Comparison of ENCODE assay signal across 21 mouse cellular contexts in genomic region chr9:13309807-13310206, GRCm38 (mm10). TPM values are rescaled to one million over a fixed set of nuclear protein-coding genes. Genes with fewer than 3 reads are reported as not detected.
DNase-seq lines count a peak whose midpoint lies in the region; ATAC-seq and TF ChIP-seq lines count a peak whose summit lies in the region.
"Had no signal": no experiment of that assay in that cellular context is flagged by ENCODE, and none has a peak within 500 bp of the region (broad histone marks: within the 10 kb centered on the region; RNA-seq: fewer than 3 reads in every experiment).

No protein-coding gene starts in this region.

- no peak for DNase-seq in forebrain, embryonic 14.5 days (ENCODE audit: low spot score)
- no peak for DNase-seq in hindbrain, embryonic 10.5 days (ENCODE audit: low spot score)
- DNase-seq in hindbrain, postnatal 0 days (ENCODE audit: low spot score) = no peak
- DNase-seq in left cerebral cortex, postnatal 4 days = no peak
- DNase-seq in spleen, adult 18-20 months = no peak
- DNase-seq: adrenal gland, adult 2 months; cerebellum, adult 8-10 months; kidney, adult 18-20 months; layer of hippocampus, adult 9-11 months; lung, adult 2 months; thymus, postnatal 25 days had no signal

- 72% methylated on average over 7 of the region's 7 CpGs for WGBS in forebrain, embryonic 13.5 days
- 76% methylated on average over 7 of the region's 7 CpGs for WGBS in forebrain, embryonic 14.5 days
- WGBS in hindbrain, embryonic 10.5 days = 65% methylated on average over 7 of the region's 7 CpGs
- 39% methylated on average over 7 of the region's 7 CpGs for WGBS in hindbrain, postnatal 0 days
- WGBS in hindbrain, embryonic 13.5 days = 55% methylated on average over 7 of the region's 7 CpGs
- WGBS in midbrain, embryonic 15.5 days = 53% methylated on average over 7 of the region's 7 CpGs

- no peak for ATAC-seq in forebrain, embryonic 13.5 days
- ATAC-seq in forebrain, embryonic 14.5 days = no peak; the same call in 1 of the 2 replicates
- ATAC-seq in hindbrain, postnatal 0 days = no peak
- ATAC-seq in hindbrain, embryonic 13.5 days (ENCODE audit: low FRiP score) = no peak; the same call in 1 of the 2 replicates
- peak; percentile 35; the same call in 1 of the 2 replicates for ATAC-seq in midbrain, embryonic 15.5 days (replicated peaks)
- ATAC-seq: liver, embryonic 12.5 days had no signal

- no peak overlapping the region for H3K4me2 ChIP-seq in forebrain, embryonic 13.5 days
- no peak overlapping the region for H3K4me2 ChIP-seq in forebrain, embryonic 14.5 days (ENCODE audit: low read length)
- H3K4me2 ChIP-seq in hindbrain, postnatal 0 days (ENCODE audit: low read depth, low read length) = no peak overlapping the region
- H3K4me2 ChIP-seq in hindbrain, embryonic 13.5 days = no peak overlapping the region
- H3K4me2 ChIP-seq in midbrain, embryonic 15.5 days = no peak overlapping the region
- H3K4me2 ChIP-seq: forebrain, embryonic 12.5 days; limb, embryonic 12.5 days; liver, embryonic 12.5 days had no signal

- no peak overlapping the region for H3K27ac ChIP-seq in forebrain, embryonic 13.5 days
- H3K27ac ChIP-seq in forebrain, embryonic 14.5 days (ENCODE audit: low read depth, low read length) = no peak overlapping the region
- peak overlapping the region; percentile 72 for H3K27ac ChIP-seq in hindbrain, embryonic 10.5 days
- no peak overlapping the region for H3K27ac ChIP-seq in hindbrain, postnatal 0 days
- peak overlapping the region; percentile 53 for H3K27ac ChIP-seq in hindbrain, embryonic 13.5 days
- peak overlapping the region; percentile 71; the same call in 1 of the 2 replicates for H3K27ac ChIP-seq in midbrain, embryonic 15.5 days
- H3K27ac ChIP-seq: embryonic facial prominence, embryonic 10.5 days; forebrain, embryonic 12.5 days; kidney, postnatal 0 days; limb, embryonic 12.5 days; liver, embryonic 12.5 days had no signal

- H3K4me3 ChIP-seq in forebrain, embryonic 13.5 days = no peak overlapping the region
- H3K4me3 ChIP-seq in forebrain, embryonic 14.5 days (ENCODE audit: low read depth, low read length) = no peak overlapping the region
- H3K4me3 ChIP-seq in hindbrain, embryonic 10.5 days = no peak overlapping the region
- H3K4me3 ChIP-seq in hindbrain, postnatal 0 days (ENCODE audit: low read length) = no peak overlapping the region
- H3K4me3 ChIP-seq in hindbrain, embryonic 13.5 days = no peak overlapping the region
- H3K4me3 ChIP-seq in midbrain, embryonic 15.5 days = no peak overlapping the region
- H3K4me3 ChIP-seq: embryonic facial prominence, embryonic 10.5 days; forebrain, embryonic 12.5 days; limb, embryonic 12.5 days; liver, embryonic 12.5 days; megakaryocyte, embryonic 14.5 days; myocyte had no signal

- H3K9ac ChIP-seq in forebrain, embryonic 13.5 days = 0 out of 2 replicates have a peak overlapping the region, but pooled peaks have one; percentile 4
- H3K9ac ChIP-seq in forebrain, embryonic 14.5 days (ENCODE audit: low read length) = no peak overlapping the region
- H3K9ac ChIP-seq in hindbrain, postnatal 0 days (replicated peaks; ENCODE audit: low read length) = no peak overlapping the region
- H3K9ac ChIP-seq in hindbrain, embryonic 13.5 days = 0 out of 2 replicates have a peak overlapping the region, but pooled peaks have one; percentile 36
- H3K9ac ChIP-seq in midbrain, embryonic 15.5 days = no peak overlapping the region
- H3K9ac ChIP-seq: forebrain, embryonic 12.5 days; limb, embryonic 12.5 days; liver, embryonic 12.5 days had no signal

- no peaks in the 10 kb centered on the region for H3K27me3 ChIP-seq in forebrain, embryonic 13.5 days
- H3K27me3 ChIP-seq in forebrain, embryonic 14.5 days (replicated peaks; ENCODE audit: control insufficient read depth, insufficient read depth, low read length) = no peaks in the 10 kb centered on the region
- no peaks in the 10 kb centered on the region for H3K27me3 ChIP-seq in hindbrain, embryonic 10.5 days (ENCODE audit: insufficient read depth, poor library complexity, severe bottlenecking)
- no peaks in the 10 kb centered on the region for H3K27me3 ChIP-seq in hindbrain, postnatal 0 days (ENCODE audit: insufficient read depth, low read length)
- H3K27me3 ChIP-seq in hindbrain, embryonic 13.5 days = no peaks in the 10 kb centered on the region
- no peaks in the 10 kb centered on the region for H3K27me3 ChIP-seq in midbrain, embryonic 15.5 days (replicated peaks)
- H3K27me3 ChIP-seq: forebrain, embryonic 12.5 days; limb, embryonic 12.5 days; liver, embryonic 12.5 days; megakaryocyte, embryonic 14.5 days had no signal

- H3K36me3 ChIP-seq in forebrain, embryonic 13.5 days (ENCODE audit: poor library complexity, severe bottlenecking) = no peaks in the 10 kb centered on the region
- H3K36me3 ChIP-seq in forebrain, embryonic 14.5 days (ENCODE audit: control insufficient read depth, insufficient read depth, low read length) = no peaks in the 10 kb centered on the region
- H3K36me3 ChIP-seq in hindbrain, embryonic 10.5 days = no peaks in the 10 kb centered on the region
- H3K36me3 ChIP-seq in hindbrain, postnatal 0 days (ENCODE audit: insufficient read depth, low read length) = no peaks in the 10 kb centered on the region
- no peaks in the 10 kb centered on the region for H3K36me3 ChIP-seq in hindbrain, embryonic 13.5 days
- H3K36me3 ChIP-seq in midbrain, embryonic 15.5 days (replicated peaks) = no peaks in the 10 kb centered on the region
- H3K36me3 ChIP-seq: embryonic facial prominence, embryonic 10.5 days; forebrain, embryonic 12.5 days; limb, embryonic 12.5 days; liver, embryonic 12.5 days had no signal

- no peak for TF ChIP-seq CTCF in hindbrain, postnatal 0 days (IDR thresholded peaks at IDR 0.05; ENCODE audit: low read depth)

- no peaks in the 10 kb centered on the region for H3K9me3 ChIP-seq in forebrain, embryonic 13.5 days (replicated peaks)
- no peaks in the 10 kb centered on the region for H3K9me3 ChIP-seq in forebrain, embryonic 14.5 days (replicated peaks; ENCODE audit: control insufficient read depth, low read length)
- H3K9me3 ChIP-seq in hindbrain, embryonic 10.5 days = no peaks in the 10 kb centered on the region
- no peaks in the 10 kb centered on the region for H3K9me3 ChIP-seq in hindbrain, postnatal 0 days (ENCODE audit: low read length)
- no peaks in the 10 kb centered on the region for H3K9me3 ChIP-seq in hindbrain, embryonic 13.5 days
- H3K9me3 ChIP-seq in midbrain, embryonic 15.5 days = no peaks in the 10 kb centered on the region
- H3K9me3 ChIP-seq: embryonic facial prominence, embryonic 10.5 days; forebrain, embryonic 12.5 days; limb, embryonic 12.5 days; liver, embryonic 12.5 days; megakaryocyte, embryonic 14.5 days had no signal

- peaks cover 7% of the 10 kb centered on the region for H3K4me1 ChIP-seq in forebrain, embryonic 13.5 days
- H3K4me1 ChIP-seq in forebrain, embryonic 14.5 days (ENCODE audit: control insufficient read depth, insufficient read depth, low read length) = no peaks in the 10 kb centered on the region
- peaks cover 64% of the 10 kb centered on the region for H3K4me1 ChIP-seq in hindbrain, embryonic 10.5 days (replicated peaks)
- H3K4me1 ChIP-seq in hindbrain, postnatal 0 days (ENCODE audit: insufficient read depth, low read length) = 0 out of 2 replicates have a peak, but pooled peaks cover 17% of the 10 kb centered on the region
- H3K4me1 ChIP-seq in hindbrain, embryonic 13.5 days (replicated peaks) = peaks cover 50% of the 10 kb centered on the region
- peaks cover 29% of the 10 kb centered on the region for H3K4me1 ChIP-seq in midbrain, embryonic 15.5 days

- intact Hi-C loops in left cerebral cortex, postnatal 4 days (cut with DNase I) = no loop called here

RNA-seq across cellular contexts. Expression of gene Maml2, which starts 12.1 kb away (rescaled TPM):
- polyA plus RNA-seq in forebrain, embryonic 13.5 days (2015; fragmentation: Nextera tagmentation; extraction: Ambion mirVana) = 8.8 and 10.2 TPM in 2 replicates
- polyA plus RNA-seq in forebrain, embryonic 14.5 days (2014; fragmentation: Nextera tagmentation; extraction: Ambion mirVana) = 6.3 and 7.2 TPM in 2 replicates
- polyA plus RNA-seq in hindbrain, embryonic 10.5 days (2016; fragmentation: Nextera tagmentation; extraction: Ambion mirVana) = 10.0 and 10.2 TPM in 2 replicates
- total RNA-seq in hindbrain, postnatal 0 days (2014; rRNA removed) = 11.2 and 11.6 TPM in 2 replicates
- 11.4 and 11.6 TPM in 2 replicates for polyA plus RNA-seq in hindbrain, postnatal 0 days (2015; fragmentation: Nextera tagmentation; extraction: Ambion mirVana)
- polyA plus RNA-seq in hindbrain, embryonic 13.5 days (2015; fragmentation: Nextera tagmentation; extraction: Ambion mirVana) = 11.3 and 11.4 TPM in 2 replicates
- polyA plus RNA-seq in midbrain, embryonic 15.5 days (2015; fragmentation: Nextera tagmentation; extraction: Ambion mirVana) = 10.0 and 11.0 TPM in 2 replicates
- total RNA-seq in left cerebral cortex, postnatal 4 days (2021) = 10 to 100 TPM; 11.5 TPM

Comparison
In these comparisons a context has a peak if more than half of its experiments do, and no peak if none do; other contexts are left out.
1. H3K27ac ChIP-seq: peak in hindbrain, embryonic 10.5 days (single experiment), hindbrain, embryonic 13.5 days (single experiment) and midbrain, embryonic 15.5 days (single experiment); none in forebrain, embryonic 13.5 days (single experiment), forebrain, embryonic 14.5 days (single experiment) and hindbrain, postnatal 0 days (single experiment).
2. H3K9ac ChIP-seq: peak in forebrain, embryonic 13.5 days (single experiment) and hindbrain, embryonic 13.5 days (single experiment); none in forebrain, embryonic 14.5 days (single experiment), hindbrain, postnatal 0 days (single experiment) and midbrain, embryonic 15.5 days (single experiment).